13 mouse cellular contexts compared by ENCODE assay signal in the genomic region with DNA sequence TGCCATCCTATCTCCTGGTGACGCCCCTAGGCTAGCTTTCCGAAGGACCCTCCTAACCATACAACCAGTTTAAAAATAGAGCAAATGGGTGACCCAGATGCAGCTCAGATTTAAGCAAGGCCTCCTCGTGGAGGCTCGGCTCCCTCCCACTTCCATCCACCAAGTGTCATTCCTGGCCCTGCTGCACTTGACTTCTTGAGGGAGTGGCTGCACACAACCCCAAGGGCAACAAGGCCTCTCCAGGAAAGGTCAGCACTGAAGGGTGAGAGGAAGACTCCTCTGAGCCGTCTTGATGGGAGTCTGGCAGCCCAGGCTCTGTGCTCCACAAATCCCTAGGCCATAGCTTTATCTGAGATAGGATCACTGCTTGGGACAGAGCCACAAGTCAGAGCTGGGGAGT. TPM values are rescaled to one million over a fixed set of nuclear protein-coding genes. Genes with fewer than 3 reads are reported as not detected.
A peak's percentile ranks its signal among the peaks of the same experiment; 100 is the strongest.
DNase-seq lines count a peak whose midpoint lies in the region; ATAC-seq and TF ChIP-seq lines count a peak whose summit lies in the region.
"Had no signal": no experiment of that assay in that cellular context is flagged by ENCODE, and none has a peak within 500 bp of the region (broad histone marks: within the 10 kb centered on the region; RNA-seq: fewer than 3 reads in every experiment).

No protein-coding gene starts in this region.

- H3K4me3 ChIP-seq in hindbrain, embryonic 12.5 days: no peak overlapping the region
- no peak overlapping the region for H3K4me3 ChIP-seq in hindbrain, embryonic 11.5 days (ENCODE audit: low read depth, low read length)
- no peak overlapping the region for H3K4me3 ChIP-seq in limb, embryonic 14.5 days (replicated peaks; ENCODE audit: low read length)
- no peak overlapping the region for H3K4me3 ChIP-seq in midbrain, embryonic 13.5 days (replicated peaks)
- H3K4me3 ChIP-seq: hindbrain, embryonic 15.5 days; midbrain, embryonic 15.5 days had no signal

- no peaks in the 10 kb centered on the region for H3K9me3 ChIP-seq in hindbrain, embryonic 12.5 days (replicated peaks)
- H3K9me3 ChIP-seq in hindbrain, embryonic 11.5 days (ENCODE audit: control insufficient read depth, low read length): no peaks in the 10 kb centered on the region
- no peaks in the 10 kb centered on the region for H3K9me3 ChIP-seq in limb, embryonic 14.5 days (ENCODE audit: control insufficient read depth, low read length)
- H3K9me3 ChIP-seq in midbrain, embryonic 13.5 days: no peaks in the 10 kb centered on the region
- H3K9me3 ChIP-seq: G1E; hindbrain, embryonic 15.5 days; midbrain, embryonic 15.5 days had no signal

- 60% methylated on average over 5 of the region's 5 CpGs for WGBS in hindbrain, embryonic 12.5 days
- WGBS in hindbrain, embryonic 11.5 days: 66% methylated on average over 5 of the region's 5 CpGs
- 37% methylated on average over 5 of the region's 5 CpGs for WGBS in limb, embryonic 14.5 days
- WGBS in midbrain, embryonic 13.5 days: 67% methylated on average over 5 of the region's 5 CpGs

- no peak overlapping the region for H3K4me2 ChIP-seq in hindbrain, embryonic 12.5 days (replicated peaks)
- no peak overlapping the region for H3K4me2 ChIP-seq in hindbrain, embryonic 11.5 days (replicated peaks; ENCODE audit: low read depth, low read length)
- 0 out of 2 replicates have a peak overlapping the region, but pooled peaks have one; percentile 4 for H3K4me2 ChIP-seq in limb, embryonic 14.5 days (replicated peaks; ENCODE audit: low read depth, low read length, severe bottlenecking)
- H3K4me2 ChIP-seq in midbrain, embryonic 13.5 days (replicated peaks): no peak overlapping the region
- H3K4me2 ChIP-seq: hindbrain, embryonic 15.5 days; midbrain, embryonic 15.5 days had no signal

- 0 out of 2 replicates have a peak, but pooled peaks cover 6% of the 10 kb centered on the region for H3K27me3 ChIP-seq in hindbrain, embryonic 12.5 days
- H3K27me3 ChIP-seq in hindbrain, embryonic 11.5 days (ENCODE audit: control insufficient read depth, insufficient read depth, low read length): no peaks in the 10 kb centered on the region
- H3K27me3 ChIP-seq in limb, embryonic 14.5 days (ENCODE audit: control insufficient read depth, insufficient read depth, low read length): no peaks in the 10 kb centered on the region
- H3K27me3 ChIP-seq in midbrain, embryonic 13.5 days: peaks cover 6% of the 10 kb centered on the region
- H3K27me3 ChIP-seq: hindbrain, embryonic 15.5 days; midbrain, embryonic 15.5 days had no signal

- no peak overlapping the region for H3K9ac ChIP-seq in hindbrain, embryonic 12.5 days
- H3K9ac ChIP-seq in hindbrain, embryonic 11.5 days (ENCODE audit: low read depth, low read length): no peak overlapping the region
- peak overlapping the region; percentile 21; the same call in 1 of the 2 replicates for H3K9ac ChIP-seq in limb, embryonic 14.5 days (ENCODE audit: low read depth, low read length, severe bottlenecking)
- no peak overlapping the region for H3K9ac ChIP-seq in midbrain, embryonic 13.5 days (replicated peaks)
- H3K9ac ChIP-seq: hindbrain, embryonic 15.5 days; midbrain, embryonic 15.5 days had no signal

- TF ChIP-seq POLR2A in limb, embryonic 14.5 days (IDR thresholded peaks at IDR 0.05; ENCODE audit: borderline replicate concordance, extremely low read depth, insufficient read depth, insufficient read length): no peak

- H3K4me1 ChIP-seq in hindbrain, embryonic 12.5 days: peaks cover 51% of the 10 kb centered on the region
- H3K4me1 ChIP-seq in hindbrain, embryonic 11.5 days (replicated peaks; ENCODE audit: control insufficient read depth, insufficient read depth, low read length): peaks cover 2% of the 10 kb centered on the region; the same call in 1 of the 2 replicates
- H3K4me1 ChIP-seq in limb, embryonic 14.5 days (ENCODE audit: control insufficient read depth, insufficient read depth, low read length): peaks cover 49% of the 10 kb centered on the region
- peaks cover 40% of the 10 kb centered on the region for H3K4me1 ChIP-seq in midbrain, embryonic 13.5 days (replicated peaks)

- H3K36me3 ChIP-seq in hindbrain, embryonic 12.5 days: no peaks in the 10 kb centered on the region
- no peaks in the 10 kb centered on the region for H3K36me3 ChIP-seq in hindbrain, embryonic 11.5 days (ENCODE audit: control insufficient read depth, insufficient read depth, low read length)
- no peaks in the 10 kb centered on the region for H3K36me3 ChIP-seq in limb, embryonic 14.5 days (ENCODE audit: control insufficient read depth, insufficient read depth, low read length)
- no peaks in the 10 kb centered on the region for H3K36me3 ChIP-seq in midbrain, embryonic 13.5 days
- H3K36me3 ChIP-seq: G1E; hindbrain, embryonic 15.5 days; midbrain, embryonic 15.5 days had no signal

- no peak for ATAC-seq in hindbrain, embryonic 12.5 days (ENCODE audit: low FRiP score)
- ATAC-seq in hindbrain, embryonic 11.5 days (ENCODE audit: low FRiP score): no peak
- ATAC-seq in limb, embryonic 14.5 days (ENCODE audit: low FRiP score, low read depth): no peak
- no peak for ATAC-seq in midbrain, embryonic 13.5 days
- ATAC-seq: midbrain, embryonic 15.5 days had no signal

- peak; percentile 74 for DNase-seq in adrenal gland, adult 2 months
- DNase-seq in adrenal gland, adult 18-20 months (ENCODE audit: low spot score in 2 of 2): no peak
- no peak for DNase-seq in hindbrain, embryonic 11.5 days (ENCODE audit: low spot score)
- peak; percentile 51 for DNase-seq in ZHBTc4 (ENCODE audit: low read depth, low spot score)
- no peak for DNase-seq in limb, embryonic 14.5 days (ENCODE audit: low spot score)
- no peak for DNase-seq in neural tube, embryonic 10.5 days (ENCODE audit: extremely low spot score, low spot score)
- DNase-seq: spleen, adult 18-20 months; thymus, postnatal 25 days had no signal

- peak overlapping the region; percentile 30; the same call in 1 of the 2 replicates for H3K27ac ChIP-seq in hindbrain, embryonic 12.5 days
- H3K27ac ChIP-seq in hindbrain, embryonic 11.5 days (ENCODE audit: low read depth, low read length): no peak overlapping the region
- 0 out of 2 replicates have a peak overlapping the region, but pooled peaks have one; percentile 19 for H3K27ac ChIP-seq in limb, embryonic 14.5 days (replicated peaks; ENCODE audit: low read depth, low read length)
- no peak overlapping the region for H3K27ac ChIP-seq in midbrain, embryonic 13.5 days
- H3K27ac ChIP-seq: hindbrain, embryonic 15.5 days; midbrain, embryonic 15.5 days had no signal

RNA-seq across cellular contexts. Expression of gene Shb, which starts 25.7 kb away (rescaled TPM):
- 100 to 1,000 TPM in 1 of 2 experiments, 10 to 100 TPM in 1; 48.7 to 154 TPM for total RNA-seq in adrenal gland, adult 2 months (2021)
- 71.0 and 106 TPM in 2 replicates for polyA plus RNA-seq in adrenal gland, adult 2 months (2012; rRNA removed)
- total RNA-seq in adrenal gland, adult 18-20 months (2021): 100 to 1,000 TPM in 1 of 2 experiments, 10 to 100 TPM in 1; 75.3 to 151 TPM
- polyA plus RNA-seq in hindbrain, embryonic 12.5 days (2016; fragmentation: Nextera tagmentation; extraction: Ambion mirVana): 10.0 and 10.1 TPM in 2 replicates
- 4.2 and 6.2 TPM in 2 replicates for polyA plus RNA-seq in hindbrain, embryonic 11.5 days (2014; fragmentation: Nextera tagmentation; extraction: Ambion mirVana)
- 19.0 and 20.9 TPM in 2 replicates for polyA plus RNA-seq in limb, embryonic 14.5 days (2012; rRNA removed)
- polyA plus RNA-seq in limb, embryonic 14.5 days (2014; fragmentation: Nextera tagmentation; extraction: Ambion mirVana): 9.2 and 10.6 TPM in 2 replicates
- 2.7 and 3.6 TPM in 2 replicates for polyA plus RNA-seq in midbrain, embryonic 13.5 days (2015; fragmentation: Nextera tagmentation; extraction: Ambion mirVana)
- total RNA-seq: G1E had no signal
- polyA plus RNA-seq: G1E had no signal

Comparison
In these comparisons a context has a peak if more than half of its experiments do, and no peak if none do; other contexts are left out.
1. DNase-seq: peak in adrenal gland, adult 2 months (single experiment) and ZHBTc4 (single experiment); none in adrenal gland, adult 18-20 months (0 of 2), hindbrain, embryonic 11.5 days (single experiment), limb, embryonic 14.5 days (single experiment) and neural tube, embryonic 10.5 days (single experiment).
2. H3K27ac ChIP-seq: peak in hindbrain, embryonic 12.5 days (single experiment) and limb, embryonic 14.5 days (single experiment); none in hindbrain, embryonic 11.5 days (single experiment) and midbrain, embryonic 13.5 days (single experiment).